Mouse (Mus musculus) heart, postnatal 25 days (tissue): ENCODE measurements at regions not wholly inside any gene's neighbourhood (a gene's known extent, or its start where the extent isn't known, plus 50 kb on each side); places are given as distances from the start of the nearest gene placed in this dataset. TPM values are rescaled to one million over a fixed set of nuclear protein-coding genes. Genes with fewer than 3 reads are reported as not detected.
"Not testable (repeated sequence)": the region's sequence is repeated elsewhere in the genome, so short reads cannot be mapped to it uniquely, and the experiment has no call there.

Source experiments
- DNase-seq: peaks from one replicate; pipeline ENCODE4 v3.0.0; 2022; ENCODE audit warnings: low spot score
- intact Hi-C: fragments of 180-260 bp; cut with DNase I; formaldehyde crosslinking; loops from one replicate; pipeline ENCODE4 v1.15.1; 2025
- microRNA-seq: library from miRNA; unstranded; fragments of <30 nt; microRNA quantifications from one replicate; pipeline ENCODE4 v1.2.0, GENCODE M21; 2022

- DNase-seq, intact Hi-C loops: not testable (repeated sequence)
Observed at GRCm38 (mm10) chr11:16635796-16636195, 116.2 kb upstream of the Egfr start.

DNA sequence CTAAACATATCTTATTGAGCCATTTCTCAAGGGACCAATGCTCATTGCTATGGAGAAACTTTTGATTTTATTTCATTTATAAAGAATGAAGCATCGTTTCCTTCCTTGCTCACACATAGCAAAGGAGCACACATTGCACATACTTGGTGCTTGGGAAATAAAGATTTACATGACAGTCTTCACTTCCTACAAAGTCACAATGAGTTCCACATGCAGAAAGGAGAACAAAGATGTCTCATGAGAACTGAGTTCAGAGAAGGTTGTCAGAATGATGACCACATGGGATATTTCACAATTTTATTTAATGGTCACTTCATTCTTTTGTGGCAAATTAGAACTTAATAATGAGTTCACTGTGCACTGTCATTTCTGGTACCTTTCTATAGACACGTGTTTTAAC lies 114.3 kb upstream of the Egfr start:
- no peak for DNase-seq
- intact Hi-C loops, result no loop called here

- no peak for DNase-seq
- intact Hi-C loops, result no loop called here
Observed at GRCm38 (mm10) chr11:16638349-16638748, 113.7 kb upstream of the Egfr start.

DNA sequence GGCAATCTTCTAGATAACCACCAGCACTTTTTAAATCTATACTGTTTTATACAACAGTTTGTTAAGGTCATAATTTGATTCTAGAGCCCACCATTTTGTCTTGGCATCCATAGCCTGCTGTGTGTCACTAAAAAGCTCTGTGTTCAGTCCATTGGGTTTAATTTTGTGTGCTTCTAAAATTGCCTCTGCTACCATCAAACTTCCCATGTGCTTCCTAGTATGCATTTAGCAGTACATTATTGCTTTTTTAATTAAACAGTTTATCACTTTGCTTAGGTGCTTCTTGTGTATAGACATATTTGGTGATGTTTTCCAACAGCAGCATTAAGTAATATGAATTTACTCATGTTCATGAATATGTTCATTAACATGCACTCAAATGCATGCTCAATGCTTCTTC lies 102.4 kb upstream of the Egfr start:
- no peak for DNase-seq
- intact Hi-C loops, result no loop called here

- intact Hi-C loops, result no loop called here
- DNase-seq, result no peak
Observed at GRCm38 (mm10) chr11:16663806-16664205, 88.2 kb upstream of the Egfr start.

DNA sequence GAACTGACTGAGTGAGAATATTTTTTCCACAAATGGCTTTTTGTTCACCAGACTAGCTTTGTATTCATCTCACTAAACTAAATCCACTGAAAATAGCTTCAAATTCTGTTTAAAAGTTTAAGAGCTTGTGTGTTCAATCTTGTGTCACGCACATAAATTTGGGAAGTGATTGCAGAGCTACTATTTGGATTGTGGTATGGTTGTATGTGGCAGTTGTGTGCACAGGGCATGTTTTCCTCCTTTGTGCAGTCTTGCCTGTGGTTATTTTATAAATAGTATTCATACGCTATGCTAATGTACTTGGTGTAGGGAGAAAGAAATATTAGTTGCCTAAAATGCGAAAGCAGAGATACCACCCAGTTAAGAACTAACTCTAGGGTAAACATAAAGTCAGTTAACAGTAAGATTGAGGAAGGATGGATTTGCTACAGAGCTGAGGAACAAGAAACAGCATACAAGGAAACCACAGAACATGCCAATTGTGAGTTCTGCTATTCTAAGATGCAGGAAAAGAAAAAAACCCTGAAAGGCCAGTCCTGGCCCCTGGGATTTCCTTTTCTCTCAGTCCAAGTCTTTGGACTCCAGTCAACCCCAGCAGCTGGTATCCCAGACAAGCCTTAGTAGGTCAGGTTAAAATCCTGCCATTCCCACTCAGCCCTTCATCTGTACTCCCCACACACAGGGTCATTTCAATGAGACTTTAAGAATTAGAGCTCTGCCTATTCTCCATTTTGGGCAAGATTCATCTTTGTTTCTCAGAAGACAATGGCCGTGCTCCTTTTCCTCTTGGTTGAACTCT lies 82.4 kb upstream of the Egfr start:
- intact Hi-C loops, result no loop called here
- DNase-seq, result peak; percentile 3

DNA sequence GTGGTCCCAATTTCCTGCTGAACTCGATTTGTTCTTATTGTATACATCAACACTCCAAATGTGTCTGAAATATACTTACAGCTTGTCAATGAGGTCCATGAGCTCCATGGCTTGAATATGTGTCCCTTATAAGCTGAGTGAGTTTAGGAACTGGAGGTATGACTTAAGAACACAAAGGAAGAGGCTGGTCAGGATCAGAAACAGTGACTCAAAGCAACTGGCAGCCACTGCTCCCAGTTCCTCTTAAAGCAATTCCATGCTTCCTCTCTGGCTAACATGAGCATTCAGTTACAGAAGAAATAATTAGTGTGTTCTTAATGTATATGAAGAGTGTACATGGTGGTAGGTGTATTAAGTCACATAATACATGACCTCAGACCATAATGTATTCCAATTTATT lies 81.7 kb upstream of the Egfr start:
- intact Hi-C loops, result no loop called here
- DNase-seq, result no peak

GRCm38 (mm10) chr11:16675951-16676350 lies 76.1 kb upstream of the Egfr start:
- intact Hi-C loops, DNase-seq: not testable (repeated sequence)

- no peak for DNase-seq
- intact Hi-C loops, result no loop called here
Observed at GRCm38 (mm10) chr11:16683538-16683937, 68.5 kb upstream of the Egfr start.

DNA sequence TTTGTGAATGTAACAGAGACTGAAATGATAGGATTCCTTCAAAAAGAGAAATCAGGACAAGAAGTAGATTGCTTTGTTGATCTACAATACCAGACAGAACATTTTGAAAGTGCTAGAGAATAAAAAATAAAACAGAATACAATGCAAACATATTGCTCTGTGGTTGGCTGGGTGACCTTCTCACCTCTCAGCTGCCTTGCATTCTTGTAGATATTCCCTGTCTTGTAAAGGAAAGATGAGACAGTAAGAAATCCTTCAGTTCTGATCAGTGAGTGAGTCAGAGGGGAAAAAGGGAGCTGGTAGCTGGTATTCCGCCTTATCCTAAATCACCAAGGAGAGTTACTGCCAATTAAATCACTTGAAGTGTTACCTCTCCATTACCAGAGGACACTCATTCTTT lies 56.4 kb upstream of the Egfr start:
- DNase-seq, result no peak
- intact Hi-C loops, result no loop called here

GRCm38 (mm10) chr11:16696787-16697186 lies 55.2 kb upstream of the Egfr start:
- intact Hi-C loops, result no loop called here

DNA sequence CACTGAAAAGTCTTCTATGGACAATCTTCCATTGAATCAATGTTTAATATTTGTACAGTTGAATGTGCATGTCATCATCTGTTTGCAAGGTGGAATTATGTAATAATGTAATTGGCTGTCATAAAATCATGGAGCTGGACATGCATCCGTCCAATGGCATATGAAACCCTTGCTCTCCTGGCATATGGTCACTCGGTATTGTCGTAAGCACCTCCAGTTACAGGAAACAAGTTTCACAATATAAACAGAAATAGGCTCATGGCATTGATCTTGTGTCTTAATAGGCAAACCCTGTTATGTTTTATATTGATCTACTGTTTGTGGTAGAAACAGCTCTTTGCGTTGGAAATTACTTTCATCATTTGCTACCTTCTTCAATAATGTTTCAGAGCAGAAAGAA lies 50.2 kb upstream of the Egfr start:
- intact Hi-C loops, result no loop called here
- DNase-seq, result no peak

More at GRCm38 (mm10) chr11:16696787-16697186, 55.2 kb upstream of the Egfr start:
- no peak for DNase-seq

Small RNAs in the stretch of these regions (microRNA-seq; reads per million reads assigned to microRNA genes)
- gene Gm24714, result not detected
